Mouse (Mus musculus): ENCODE measurements around the gene 2210407C18Rik.

DNA sequence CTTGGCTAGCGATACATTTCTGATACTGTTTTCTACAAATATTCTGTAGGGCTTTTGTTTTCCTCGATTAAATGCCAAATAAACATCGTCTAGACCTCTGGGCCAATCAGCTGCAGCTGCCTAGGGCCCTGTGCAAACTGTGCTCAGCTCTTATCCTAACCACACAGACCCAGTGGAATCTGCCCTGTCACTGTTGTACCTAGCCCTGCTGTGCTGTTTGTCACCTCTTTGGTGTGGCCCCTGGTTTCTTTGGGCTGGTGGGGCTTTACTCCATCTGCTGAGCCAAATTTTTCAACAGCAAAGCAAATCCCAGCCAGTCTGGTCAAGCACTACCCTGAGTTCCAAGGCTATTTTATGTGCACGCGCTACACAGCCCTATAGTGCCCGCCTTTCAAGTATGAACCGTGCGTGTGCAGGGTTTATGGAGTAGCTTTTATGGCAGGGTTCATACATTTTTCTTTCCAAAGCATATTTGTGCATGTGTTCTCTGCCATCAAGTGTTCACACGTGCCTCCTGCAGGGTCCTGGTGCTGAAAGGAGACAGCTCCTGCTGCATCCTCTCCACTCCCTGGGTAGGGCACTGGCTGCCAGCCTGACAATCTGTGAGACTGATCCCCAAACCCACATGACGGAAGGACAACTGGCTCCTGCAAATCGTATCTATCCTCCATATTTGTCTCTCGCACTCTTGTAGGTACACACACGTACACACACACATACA is 25.9 kb upstream of the 2210407C18Rik start:
- TF ChIP-seq CTCF (IDR thresholded peaks at IDR 0.05; ENCODE audit: extremely low read depth, insufficient read depth, insufficient read length, insufficient replicate concordance), result no peak
- no peak for TF ChIP-seq POLR2A (IDR thresholded peaks at IDR 0.05; ENCODE audit: low read depth, low read length)
